In the genomic region with DNA sequence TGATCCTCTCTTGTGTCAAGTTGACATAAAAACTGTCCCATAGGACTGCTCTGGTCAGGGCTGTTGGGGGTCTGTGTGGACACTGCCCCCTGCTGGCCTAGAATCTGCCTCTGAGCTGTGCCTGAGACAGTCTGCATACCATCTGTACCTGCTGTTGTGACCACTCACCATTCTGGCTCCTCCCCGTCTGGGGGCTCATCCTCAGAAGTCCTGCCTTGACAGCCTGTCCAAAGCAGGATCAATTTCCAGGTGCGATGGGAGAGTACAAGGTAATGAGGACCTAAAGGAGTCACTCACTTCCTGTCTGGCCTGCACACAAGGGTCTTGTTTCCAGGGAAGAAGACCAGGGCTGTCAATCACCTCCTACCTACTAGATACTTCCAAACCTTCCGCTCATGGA, we compare ENCODE assay signal across 7 mouse cellular contexts. TPM values are rescaled to one million over a fixed set of nuclear protein-coding genes. Genes with fewer than 3 reads are reported as not detected.
A peak's percentile ranks its signal among the peaks of the same experiment; 100 is the strongest.
DNase-seq lines count a peak whose midpoint lies in the region; ATAC-seq lines count a peak whose summit lies in the region.

No protein-coding gene starts in this region.

- H3K9ac ChIP-seq in forebrain, embryonic 16.5 days (replicated peaks; ENCODE audit: low read depth, low read length): no peak overlapping the region

- peak; percentile 26; the same call in 1 of the 2 replicates for ATAC-seq in forebrain, embryonic 16.5 days

- no peak overlapping the region for H3K4me2 ChIP-seq in forebrain, embryonic 16.5 days (ENCODE audit: low read length)

- H3K27ac ChIP-seq in forebrain, embryonic 16.5 days (ENCODE audit: low read length): no peak overlapping the region

- H3K4me3 ChIP-seq in forebrain, embryonic 16.5 days (replicated peaks; ENCODE audit: low read length): no peak overlapping the region

- H3K9me3 ChIP-seq in forebrain, embryonic 16.5 days (ENCODE audit: control insufficient read depth, low read length): no peaks in the 10 kb centered on the region

- DNase-seq in A20 (ENCODE audit: low read depth, low spot score): peak; percentile 76
- peak; percentile 78 for DNase-seq in CD4-positive, CD25-positive, alpha-beta regulatory T cell, adult 2 months (ENCODE audit: low read depth, low spot score)
- DNase-seq in cerebellum, adult 18-20 months: peak; percentile 57 to 66
- peak; percentile 48 to 80 for DNase-seq in kidney, postnatal 36 days
- DNase-seq in mesoderm, embryonic 11.5 days (ENCODE audit: low read depth, low spot score): peak; percentile 74
- DNase-seq in spleen, postnatal 4 days (ENCODE audit: low spot score in 2 of 2): peak; percentile 54 to 84

- no peaks in the 10 kb centered on the region for H3K36me3 ChIP-seq in forebrain, embryonic 16.5 days (ENCODE audit: control insufficient read depth, insufficient read depth)

- H3K4me1 ChIP-seq in forebrain, embryonic 16.5 days (replicated peaks; ENCODE audit: control insufficient read depth, insufficient read depth, low read length): peaks cover 4% of the 10 kb centered on the region

- H3K27me3 ChIP-seq in forebrain, embryonic 16.5 days (replicated peaks; ENCODE audit: control insufficient read depth, insufficient read depth, low read length): no peaks in the 10 kb centered on the region

- WGBS in forebrain, embryonic 16.5 days: 70% methylated on average over 3 of the region's 3 CpGs

RNA-seq across cellular contexts. Expression of a gene that starts 8.2 kb away (rescaled TPM):
- polyA plus RNA-seq in forebrain, embryonic 16.5 days (2015; fragmentation: Nextera tagmentation; extraction: Ambion mirVana): 6.0 and 10.7 TPM in 2 replicates

RNA-seq across cellular contexts. Expression of a gene that starts 8.4 kb away (rescaled TPM):
- 125 and 133 TPM in 2 replicates for polyA plus RNA-seq in forebrain, embryonic 16.5 days (2015; fragmentation: Nextera tagmentation; extraction: Ambion mirVana)

RNA-seq across cellular contexts. Expression of a gene that starts 27.7 kb away (rescaled TPM):
- 19.5 and 22.1 TPM in 2 replicates for polyA plus RNA-seq in forebrain, embryonic 16.5 days (2015; fragmentation: Nextera tagmentation; extraction: Ambion mirVana)

RNA-seq across cellular contexts. Expression of a gene that starts 38.0 kb away (rescaled TPM):
- 11.3 and 14.1 TPM in 2 replicates for polyA plus RNA-seq in forebrain, embryonic 16.5 days (2015; fragmentation: Nextera tagmentation; extraction: Ambion mirVana)
